Mouse (Mus musculus) erythroblast, embryonic 14.5 days (primary cell): Measurements from ENCODE around the gene Clec10a. TPM values are rescaled to one million over a fixed set of nuclear protein-coding genes. Genes with fewer than 3 reads are reported as not detected.
"Not testable (repeated sequence)": the region's sequence is repeated elsewhere in the genome, so short reads cannot be mapped to it uniquely, and the experiment has no call there.

Experiments used
- H3K27me3 ChIP-seq: 2 replicates; pipeline ENCODE4 v1.6.1; 2012; ENCODE audit warnings: inconsistent platforms; ENCODE audit not compliant: control insufficient read depth
- H3K36me3 ChIP-seq: 2 replicates; pipeline ENCODE4 v1.6.1; 2012; ENCODE audit warnings: mild to moderate bottlenecking, inconsistent platforms; ENCODE audit not compliant: control insufficient read depth
- H3K4me1 ChIP-seq: 2 replicates; pipeline ENCODE4 v1.6.1; 2012; ENCODE audit warnings: inconsistent platforms; ENCODE audit not compliant: control insufficient read depth
- H3K4me3 ChIP-seq: replicated peaks from 2 replicates; pipeline ENCODE3; 2012; ENCODE audit warnings: moderate library complexity, mild to moderate bottlenecking, inconsistent platforms
- H3K9me3 ChIP-seq: 2 replicates; pipeline ENCODE4 v1.6.1; 2012; ENCODE audit warnings: low read length, inconsistent platforms, mixed read lengths; ENCODE audit not compliant: control insufficient read depth
- GATA1 ChIP-seq: IDR thresholded peaks from 2 replicates; pipeline ENCODE4 v1.6.1; 2012; ENCODE audit warnings: low read length, inconsistent platforms, mixed read lengths
- TAL1 ChIP-seq: IDR thresholded peaks from 3 replicates; pipeline ENCODE4 v1.6.1; 2012; ENCODE audit warnings: low read length, inconsistent platforms, mixed read lengths
- polyA plus RNA-seq: library from polyadenylated mRNA; stranded (reverse); fragments of >175 nt; gene quantifications from 2 replicates; pipeline ENCODE4 v1.2.3, GENCODE M21; 2012

The Clec10a gene
- not detected in 2 replicates for polyA plus RNA-seq

- H3K4me1 ChIP-seq, H3K9me3 ChIP-seq, H3K36me3 ChIP-seq, H3K27me3 ChIP-seq, H3K4me3 ChIP-seq: not testable (repeated sequence)
Measured at GRCm38 (mm10) chr11:70155897-70156296, at the start of gene Clec10a. Clec10a (plus strand) TSS chr11:70156197.

- no peak overlapping the region for H3K4me3 ChIP-seq
- no peaks in the 10 kb centered on the region for H3K9me3 ChIP-seq
- H3K4me1 ChIP-seq = no peaks in the 10 kb centered on the region; the same call in 1 of the 2 replicates
- H3K27me3 ChIP-seq = no peaks in the 10 kb centered on the region
- TF ChIP-seq TAL1 = no peak
- TF ChIP-seq GATA1 = no peak
- H3K36me3 ChIP-seq = no peaks in the 10 kb centered on the region
Measured at GRCm38 (mm10) chr11:70107085-70107484, 48.9 kb upstream of the Clec10a start.

GRCm38 (mm10) chr11:70110146-70110545 is 45.9 kb upstream of the Clec10a start:
- no peak for TF ChIP-seq TAL1
- TF ChIP-seq GATA1 = no peak
- Histone ChIP-seq H3K9me3 (no peaks in the 10 kb centered on the region), H3K27me3 (no peaks in the 10 kb centered on the region; the same call in 1 of the 2 replicates), H3K4me1 (no peaks in the 10 kb centered on the region; the same call in 1 of the 2 replicates), H3K4me3 (no peak overlapping the region), H3K36me3 (no peaks in the 10 kb centered on the region)

GRCm38 (mm10) chr11:70114562-70114961 is 41.4 kb upstream of the Clec10a start:
- H3K4me3 ChIP-seq = no peak overlapping the region
- no peaks in the 10 kb centered on the region for H3K4me1 ChIP-seq
- TF ChIP-seq GATA1 = no peak
- TF ChIP-seq TAL1 = no peak
- H3K9me3 ChIP-seq = peaks cover 11% of the 10 kb centered on the region
- H3K36me3 ChIP-seq = no peaks in the 10 kb centered on the region
- no peaks in the 10 kb centered on the region; the same call in 1 of the 2 replicates for H3K27me3 ChIP-seq

- Histone ChIP-seq H3K9me3 (peaks cover 11% of the 10 kb centered on the region), H3K4me1 (no peaks in the 10 kb centered on the region), H3K36me3 (no peaks in the 10 kb centered on the region), H3K27me3 (no peaks in the 10 kb centered on the region; the same call in 1 of the 2 replicates), H3K4me3 (no peak overlapping the region)
- no peak for TF ChIP-seq GATA1
- no peak for TF ChIP-seq TAL1
Measured at GRCm38 (mm10) chr11:70115901-70116300, 40.1 kb upstream of the Clec10a start.

- Histone ChIP-seq H3K36me3 (no peaks in the 10 kb centered on the region), H3K4me3 (no peak within 1 kb of the TSS), H3K9me3 (no peaks in the 10 kb centered on the region), H3K27me3 (no peaks in the 10 kb centered on the region), H3K4me1 (no peaks in the 10 kb centered on the region)
- no peak for TF ChIP-seq TAL1
- no peak for TF ChIP-seq GATA1
Measured at GRCm38 (mm10) chr11:70129926-70130379, 26.0 kb upstream of the Clec10a start, which contains the start of gene Mgl2. Mgl2 (plus strand) TSS chr11:70130329.

GRCm38 (mm10) chr11:70135001-70135400 is 21.0 kb upstream of the Clec10a start:
- H3K4me3 ChIP-seq, H3K9me3 ChIP-seq, H3K36me3 ChIP-seq, H3K4me1 ChIP-seq, H3K27me3 ChIP-seq: not testable (repeated sequence)

GRCm38 (mm10) chr11:70135925-70136324 is 20.1 kb upstream of the Clec10a start:
- H3K4me3 ChIP-seq, H3K27me3 ChIP-seq, H3K36me3 ChIP-seq, H3K9me3 ChIP-seq, H3K4me1 ChIP-seq: not testable (repeated sequence)

- no peak for TF ChIP-seq GATA1
- TF ChIP-seq TAL1 = no peak
- no peaks in the 10 kb centered on the region for H3K36me3 ChIP-seq
- no peak overlapping the region for H3K4me3 ChIP-seq
- no peaks in the 10 kb centered on the region; the same call in 1 of the 2 replicates for H3K4me1 ChIP-seq
- no peaks in the 10 kb centered on the region for H3K27me3 ChIP-seq
- H3K9me3 ChIP-seq = no peaks in the 10 kb centered on the region
Measured at GRCm38 (mm10) chr11:70139171-70139570, 16.8 kb upstream of the Clec10a start.

GRCm38 (mm10) chr11:70151072-70151471 is 4.9 kb upstream of the Clec10a start:
- H3K36me3 ChIP-seq = no peaks in the 10 kb centered on the region
- H3K9me3 ChIP-seq = no peaks in the 10 kb centered on the region
- no peaks in the 10 kb centered on the region for H3K27me3 ChIP-seq
- H3K4me1 ChIP-seq = no peaks in the 10 kb centered on the region
- no peak overlapping the region for H3K4me3 ChIP-seq
- TF ChIP-seq TAL1 (no peak), GATA1 (no peak)
